Mouse (Mus musculus) G1E (cell line): ENCODE measurements around the gene Yod1.

Source experiments
- CTCF ChIP-seq: IDR thresholded peaks from 2 replicates; pipeline ENCODE4 v1.5.1; 2012; ENCODE audit warnings: low read depth, low read length, inconsistent platforms, mixed read lengths
- GATA1 ChIP-seq: IDR thresholded peaks from 2 replicates; pipeline ENCODE4 v1.6.1; 2012; ENCODE audit warnings: borderline replicate concordance, low read length, inconsistent platforms, mixed read lengths
- GATA2 ChIP-seq: IDR thresholded peaks from 2 replicates; pipeline ENCODE4 v1.6.1; 2012; ENCODE audit warnings: low read depth, low read length, inconsistent platforms, borderline replicate concordance
- POLR2AphosphoS5 ChIP-seq: IDR thresholded peaks from 2 replicates; pipeline ENCODE4 v1.6.1; 2012; ENCODE audit warnings: low read depth, low read length, inconsistent platforms; ENCODE audit not compliant: insufficient replicate concordance
- TAL1 ChIP-seq: conservative IDR thresholded peaks from 2 replicates; pipeline ENCODE4 v1.6.1; 2012; ENCODE audit warnings: low read depth, low read length, inconsistent platforms, mixed read lengths

DNA sequence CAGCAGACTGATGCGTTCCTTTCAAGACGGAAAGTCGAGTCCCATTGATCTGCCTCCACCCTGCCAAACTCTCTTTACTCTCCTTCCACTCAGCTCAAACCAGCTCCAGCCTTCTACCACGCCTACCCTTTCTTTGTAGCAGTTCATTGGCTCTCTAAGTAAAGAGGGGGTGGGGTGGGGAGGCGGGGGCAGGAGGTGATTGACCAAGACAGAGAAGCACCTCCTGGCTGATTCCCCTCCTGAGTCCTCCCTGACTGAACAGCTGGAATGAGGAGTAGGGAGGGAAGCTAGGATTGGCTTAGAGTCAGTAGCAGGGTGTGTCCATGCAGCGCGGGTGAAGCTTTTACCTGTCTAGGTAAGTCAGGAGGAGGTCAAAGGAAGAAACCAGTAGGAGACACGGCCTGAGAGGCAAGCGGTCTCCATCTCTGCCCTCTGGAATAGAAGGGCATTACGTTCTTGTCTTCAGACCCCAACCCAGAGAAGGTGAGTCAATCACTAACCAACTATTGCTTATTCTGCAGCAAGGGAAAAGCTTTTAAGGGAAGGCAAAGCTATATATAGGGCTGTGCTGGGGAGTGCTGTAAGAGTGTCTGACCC is 14.7 kb downstream of the Yod1 start, which contains the start of gene AA986860:
- TF ChIP-seq CTCF = no peak
- TF ChIP-seq POLR2AphosphoS5 = no peak
- TF ChIP-seq TAL1 = no peak
- no peak for TF ChIP-seq GATA1
- TF ChIP-seq GATA2 = no peak
